Mouse (Mus musculus): ENCODE measurements around the gene Cyp21a1.
"Not testable (repeated sequence)": the region's sequence is repeated elsewhere in the genome, so short reads cannot be mapped to it uniquely, and the experiment has no call there.

DNA sequence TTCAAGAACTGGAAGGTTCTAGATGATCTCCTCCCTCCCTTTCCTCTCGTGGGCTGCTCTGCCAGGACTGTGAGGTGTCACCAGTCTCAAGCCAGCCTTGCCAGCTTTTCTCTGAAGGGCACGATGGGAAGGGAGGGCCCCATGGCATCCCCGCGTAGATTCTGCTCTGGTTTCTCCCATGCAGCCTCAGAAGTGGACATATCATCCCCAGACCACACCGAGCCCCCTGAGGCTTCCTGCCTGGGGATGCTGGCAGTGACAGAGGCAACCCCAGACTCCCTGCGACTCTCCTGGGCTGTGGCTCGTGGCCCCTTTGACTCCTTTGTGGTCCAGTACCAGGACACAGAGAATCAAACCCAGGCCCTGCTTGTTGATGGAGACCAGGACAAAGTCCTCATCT, 6.3 kb downstream of the Cyp21a1 start:
- not testable (repeated sequence) for TF ChIP-seq CTCF (IDR thresholded peaks at IDR 0.05; ENCODE audit: extremely low read depth, insufficient read depth, insufficient read length, insufficient replicate concordance); POLR2A (IDR thresholded peaks at IDR 0.05; ENCODE audit: low read depth, low read length)
